Mouse (Mus musculus) heart, embryonic 16.5 days (tissue): ENCODE data around the gene Acsf3. TPM values are rescaled to one million over a fixed set of nuclear protein-coding genes. Genes with fewer than 3 reads are reported as not detected.

Experiments
- ATAC-seq: fragments of 200-750 bp; cut with Nextera tagmentation; replicated peaks from 2 replicates; pipeline ENCODE4 v1.8.0; 2017; ENCODE audit warnings: moderate number of reproducible peaks; ENCODE audit not compliant: insufficient read depth, low FRiP score; ENCODE audit errors: extremely low read depth
- H3K27ac ChIP-seq: fragments of 300-500 bp; sonication (generic); 2 replicates; pipeline ENCODE4 v1.5.1; 2014; ENCODE audit warnings: mild to moderate bottlenecking, low read length, control low read depth, moderate library complexity
- H3K27me3 ChIP-seq: fragments of 300-500 bp; sonication (generic); 2 replicates; pipeline ENCODE4 v1.6.1; 2014; ENCODE audit warnings: low read length, mixed read lengths; ENCODE audit not compliant: control insufficient read depth, insufficient read depth
- H3K36me3 ChIP-seq: fragments of 300-500 bp; sonication (generic); 2 replicates; pipeline ENCODE4 v1.6.1; 2014; ENCODE audit not compliant: control insufficient read depth, insufficient read depth
- H3K4me1 ChIP-seq: fragments of 300-500 bp; sonication (generic); 2 replicates; pipeline ENCODE4 v1.6.1; 2014; ENCODE audit warnings: low read length, mixed read lengths; ENCODE audit not compliant: control insufficient read depth, insufficient read depth
- H3K4me2 ChIP-seq: fragments of 300-500 bp; sonication (generic); 2 replicates; pipeline ENCODE4 v1.6.1; 2014; ENCODE audit warnings: low read depth, mild to moderate bottlenecking, control low read depth, low read length
- H3K4me3 ChIP-seq: fragments of 300-500 bp; sonication (generic); 2 replicates; pipeline ENCODE4 v1.5.1; 2014; ENCODE audit warnings: mild to moderate bottlenecking, control low read depth, low read length
- H3K9ac ChIP-seq: fragments of 300-500 bp; sonication (generic); 2 replicates; pipeline ENCODE4 v1.6.1; 2014; ENCODE audit warnings: low read length, control low read depth
- H3K9me3 ChIP-seq: fragments of 300-500 bp; sonication (generic); replicated peaks from 2 replicates; pipeline ENCODE4 v1.6.1; 2016; ENCODE audit warnings: low read length; ENCODE audit not compliant: control insufficient read depth
- WGBS: fragments of 180-500 bp; shearing (Covaris S2); extraction: QIAGEN DNeasy Blood & Tissue Kit; methylation state at CpG from one replicate; pipeline ENCODE4 v1.1.7; 2014; 5-methylcytosine and 5-hydroxymethylcytosine counted together
- polyA plus RNA-seq: library from polyadenylated mRNA; unstranded; fragments of >200 nt; fragmentation: Nextera tagmentation; extraction: Ambion mirVana; gene quantifications from 2 replicates; pipeline ENCODE4 v1.2.1, GENCODE M21; 2015

Gene Acsf3
- polyA plus RNA-seq, 1 experiment from 2014 or later: 14.9 TPM

DNA sequence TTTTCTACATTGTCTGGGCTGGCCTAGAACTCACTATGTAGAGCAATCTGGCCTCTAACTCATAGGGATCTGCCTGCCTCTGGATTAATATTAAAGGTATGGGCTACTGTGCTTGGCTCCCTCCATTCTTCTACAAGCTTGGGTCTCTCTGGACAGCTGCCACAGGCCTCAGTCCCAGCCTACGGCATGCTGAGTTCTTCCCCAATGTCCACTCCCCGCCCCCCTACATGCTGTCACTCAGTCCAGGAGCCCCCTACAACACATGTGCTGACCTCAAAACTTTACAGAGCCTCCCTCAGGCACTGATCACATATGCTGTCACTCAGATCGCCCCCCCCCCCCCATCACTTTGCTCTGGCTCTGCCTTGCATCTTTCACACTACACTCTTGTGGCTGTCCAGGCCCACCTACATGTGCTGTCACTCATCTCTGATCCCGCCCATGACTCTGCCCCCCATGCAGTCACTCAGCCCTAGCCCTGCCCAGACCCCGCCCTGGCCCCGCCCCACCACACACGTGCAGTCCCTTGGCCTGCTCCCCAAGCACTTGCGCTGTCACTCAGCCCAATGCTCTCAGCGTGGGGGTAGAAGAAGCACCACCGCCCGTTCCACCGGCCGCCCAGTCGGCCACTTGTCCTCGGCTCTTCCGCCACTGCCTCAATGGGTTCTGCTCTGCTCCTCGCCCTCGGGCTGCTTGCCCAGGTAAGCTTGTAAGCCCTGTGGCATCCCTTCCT is 72.7 kb downstream of the Acsf3 start, which contains the start of gene Cdh15:
Gene Cdh15 (plus strand): TSS at position 138 of the 733 bp plus-strand sequence.
- peak within 1 kb of the TSS; percentile 53 for H3K4me2 ChIP-seq
- 11% methylated on average over 17 of the region's 18 CpGs for WGBS
- no peak within 1 kb of the TSS for H3K9ac ChIP-seq
- peaks cover 13% of the 10 kb centered on the region for H3K4me1 ChIP-seq
- H3K4me3 ChIP-seq: no peak within 1 kb of the TSS; the same call in 1 of the 2 replicates
- peaks cover 2% of the 10 kb centered on the region; the same call in 1 of the 2 replicates for H3K27me3 ChIP-seq
- no peaks in the 10 kb centered on the region for H3K36me3 ChIP-seq
- no peak within 1 kb of the TSS for H3K27ac ChIP-seq
- no peaks in the 10 kb centered on the region for H3K9me3 ChIP-seq
- ATAC-seq: peak; percentile 90

- H3K9me3 ChIP-seq: no peaks in the 10 kb centered on the region
- no peak overlapping the region for H3K4me2 ChIP-seq
- H3K4me3 ChIP-seq: no peak overlapping the region
- H3K27ac ChIP-seq: no peak overlapping the region
- WGBS: 75% methylated on average over 9 of the region's 11 CpGs
- H3K36me3 ChIP-seq: no peaks in the 10 kb centered on the region
- H3K4me1 ChIP-seq: peaks cover 18% of the 10 kb centered on the region
- ATAC-seq: no peak
- no peak overlapping the region for H3K9ac ChIP-seq
- H3K27me3 ChIP-seq: peaks cover 2% of the 10 kb centered on the region; the same call in 1 of the 2 replicates
Observed at GRCm38 (mm10) chr8:122849152-122849910, 74.0 kb downstream of the Acsf3 start.

GRCm38 (mm10) chr8:122850641-122851240 is 75.5 kb downstream of the Acsf3 start:
- no peak overlapping the region for H3K9ac ChIP-seq
- ATAC-seq: no peak
- 56% methylated on average over 3 of the region's 3 CpGs for WGBS
- H3K36me3 ChIP-seq: no peaks in the 10 kb centered on the region
- H3K4me1 ChIP-seq: peaks cover 14% of the 10 kb centered on the region
- no peak overlapping the region for H3K4me2 ChIP-seq
- H3K27ac ChIP-seq: no peak overlapping the region
- no peak overlapping the region for H3K4me3 ChIP-seq
- H3K27me3 ChIP-seq: peaks cover 2% of the 10 kb centered on the region; the same call in 1 of the 2 replicates
- no peaks in the 10 kb centered on the region for H3K9me3 ChIP-seq

DNA sequence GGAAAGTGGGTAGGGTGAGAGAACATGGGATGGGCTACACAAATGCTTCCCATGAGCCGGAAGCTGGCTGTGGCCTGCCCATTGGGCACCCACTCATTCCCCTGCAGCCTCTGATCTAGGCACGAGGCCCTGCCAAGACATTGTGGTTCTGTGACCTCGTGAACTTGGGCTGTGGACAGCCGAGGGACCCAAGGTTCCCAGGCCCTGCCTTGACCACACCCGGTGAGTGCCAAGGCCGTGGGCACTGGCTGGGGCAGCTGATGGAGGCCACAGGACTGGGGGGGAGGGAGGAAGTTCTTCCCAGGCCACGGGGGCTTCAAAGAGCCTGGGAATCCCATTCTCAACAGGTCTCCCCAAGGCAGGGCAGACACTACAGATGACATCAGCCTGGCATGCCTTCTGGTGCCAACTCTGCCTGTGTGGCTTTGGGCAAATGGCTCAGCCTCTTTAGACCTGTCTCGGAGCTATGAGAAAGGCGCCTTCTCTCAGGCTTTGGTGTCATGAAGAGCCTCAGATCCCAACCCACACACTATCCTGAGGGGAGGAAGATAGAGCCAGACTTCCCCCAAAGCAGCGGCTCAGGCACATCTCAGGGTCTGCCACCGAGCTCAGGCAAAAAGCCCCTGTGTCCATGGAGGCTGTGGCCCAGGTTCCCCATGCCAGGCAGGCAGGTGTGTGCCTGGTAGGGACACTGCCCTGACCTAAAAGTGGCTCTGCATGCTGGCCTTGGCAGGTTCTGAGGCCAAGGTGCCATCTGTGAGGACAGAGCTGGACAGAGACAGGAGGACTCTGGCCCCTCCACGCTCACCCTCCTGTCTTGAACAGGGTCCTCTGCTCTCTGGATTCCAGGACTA is 76.6 kb downstream of the Acsf3 start:
- H3K4me3 ChIP-seq: no peak overlapping the region
- no peak overlapping the region for H3K9ac ChIP-seq
- no peaks in the 10 kb centered on the region for H3K9me3 ChIP-seq
- H3K36me3 ChIP-seq: no peaks in the 10 kb centered on the region
- no peak for ATAC-seq
- H3K4me1 ChIP-seq: peaks cover 10% of the 10 kb centered on the region
- no peak overlapping the region for H3K4me2 ChIP-seq
- WGBS: 81% methylated on average over 12 of the region's 12 CpGs
- no peak overlapping the region for H3K27ac ChIP-seq
- H3K27me3 ChIP-seq: peaks cover 2% of the 10 kb centered on the region; the same call in 1 of the 2 replicates

DNA sequence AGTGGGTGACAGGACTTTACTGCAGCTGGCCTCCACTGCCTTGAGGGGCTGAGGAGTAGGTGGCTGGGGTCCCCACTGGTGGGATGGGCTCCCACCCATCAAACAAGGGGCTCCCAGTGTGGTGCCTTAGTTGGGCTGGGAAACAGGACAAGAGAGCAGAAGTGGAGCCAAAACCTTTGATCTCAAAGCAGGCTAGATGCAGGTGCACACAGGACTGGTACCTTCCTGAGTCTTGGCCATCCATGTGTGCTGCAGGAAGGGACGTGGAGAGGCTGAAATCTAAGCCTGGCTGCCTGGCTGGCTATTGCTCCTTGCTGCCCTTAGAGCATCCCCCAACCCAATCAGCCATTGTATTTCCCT is 77.2 kb downstream of the Acsf3 start:
- Histone ChIP-seq H3K36me3 (no peaks in the 10 kb centered on the region), H3K9ac (no peak overlapping the region), H3K27me3 (peaks cover 2% of the 10 kb centered on the region; the same call in 1 of the 2 replicates), H3K9me3 (no peaks in the 10 kb centered on the region), H3K4me3 (no peak overlapping the region), H3K4me1 (peaks cover 10% of the 10 kb centered on the region), H3K4me2 (no peak overlapping the region), H3K27ac (no peak overlapping the region)
- no peak for ATAC-seq
- WGBS: 64% methylated on average over 1 of the region's 1 CpGs

DNA sequence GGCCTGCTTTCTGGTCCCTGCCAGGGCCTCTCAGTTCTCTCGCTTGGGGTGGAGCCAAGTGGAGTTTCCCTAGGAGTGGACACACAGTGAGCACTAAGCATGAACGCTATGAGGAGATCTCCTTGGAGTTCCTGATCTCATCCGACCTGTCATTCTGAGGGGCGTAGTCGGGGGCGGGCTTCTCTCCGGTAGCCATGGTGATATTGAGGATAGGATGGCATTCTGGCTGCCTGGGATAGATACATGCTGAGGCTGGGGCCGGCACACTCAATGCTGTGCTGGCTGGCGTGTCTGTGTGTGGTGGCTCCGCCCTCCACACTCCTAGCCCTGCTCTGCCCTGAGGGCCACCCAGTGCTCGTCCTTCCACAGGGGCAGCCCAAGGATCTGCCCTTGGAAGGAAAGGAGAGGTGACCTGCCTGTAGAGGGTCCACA is 78.1 kb downstream of the Acsf3 start:
- H3K9me3 ChIP-seq: no peaks in the 10 kb centered on the region
- no peaks in the 10 kb centered on the region for H3K36me3 ChIP-seq
- 34% methylated on average over 11 of the region's 11 CpGs for WGBS
- no peak overlapping the region for H3K4me3 ChIP-seq
- ATAC-seq: no peak
- no peak overlapping the region for H3K9ac ChIP-seq
- H3K4me2 ChIP-seq: peak overlapping the region; percentile 10; the same call in 1 of the 2 replicates
- H3K27ac ChIP-seq: no peak overlapping the region
- H3K4me1 ChIP-seq: peaks cover 6% of the 10 kb centered on the region
- peaks cover 2% of the 10 kb centered on the region; the same call in 1 of the 2 replicates for H3K27me3 ChIP-seq

DNA sequence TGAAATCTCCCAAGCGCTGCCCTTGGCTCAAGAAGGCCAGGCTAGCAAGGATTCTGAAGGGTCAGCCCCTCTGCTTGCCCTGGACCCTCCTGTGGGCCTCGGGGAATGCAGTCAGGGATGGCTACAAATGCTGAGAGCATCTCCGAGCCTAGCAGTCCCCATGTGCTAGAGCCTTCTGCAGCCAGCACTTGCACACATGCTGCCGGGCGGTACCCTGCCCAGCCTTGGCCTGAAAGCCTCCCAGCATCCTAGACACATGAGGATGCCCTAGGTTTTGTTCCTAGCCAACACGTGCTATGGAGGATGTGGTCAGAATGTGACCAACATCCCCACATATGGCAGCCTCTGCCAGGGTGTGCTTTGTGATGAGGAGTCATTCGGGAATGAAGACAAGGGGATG is 79.1 kb downstream of the Acsf3 start:
- no peak for ATAC-seq
- H3K27me3 ChIP-seq: no peaks in the 10 kb centered on the region; the same call in 1 of the 2 replicates
- no peak overlapping the region for H3K9ac ChIP-seq
- WGBS: 69% methylated on average over 7 of the region's 7 CpGs
- H3K27ac ChIP-seq: no peak overlapping the region
- no peaks in the 10 kb centered on the region for H3K36me3 ChIP-seq
- H3K4me2 ChIP-seq: no peak overlapping the region
- no peaks in the 10 kb centered on the region for H3K9me3 ChIP-seq
- peaks cover 5% of the 10 kb centered on the region; the same call in 1 of the 2 replicates for H3K4me1 ChIP-seq
- H3K4me3 ChIP-seq: no peak overlapping the region

- H3K36me3 ChIP-seq: no peaks in the 10 kb centered on the region
- H3K27ac ChIP-seq: no peak overlapping the region
- no peak overlapping the region for H3K9ac ChIP-seq
- 72% methylated on average over 4 of the region's 4 CpGs for WGBS
- H3K27me3 ChIP-seq: no peaks in the 10 kb centered on the region; the same call in 1 of the 2 replicates
- H3K4me3 ChIP-seq: no peak overlapping the region
- no peak for ATAC-seq
- H3K4me1 ChIP-seq: peaks cover 5% of the 10 kb centered on the region; the same call in 1 of the 2 replicates
- no peak overlapping the region for H3K4me2 ChIP-seq
- H3K9me3 ChIP-seq: no peaks in the 10 kb centered on the region
Observed at GRCm38 (mm10) chr8:122855123-122855522, 79.8 kb downstream of the Acsf3 start.
